ENCODE assay signal across 10 mouse cellular contexts in genomic region chr11:20469368-20469767, GRCm38 (mm10).
A peak's percentile ranks its signal among the peaks of the same experiment; 100 is the strongest.
DNase-seq lines count a peak whose midpoint lies in the region; ATAC-seq and TF ChIP-seq lines count a peak whose summit lies in the region.
"Had no signal": no experiment of that assay in that cellular context is flagged by ENCODE, and none has a peak within 500 bp of the region (broad histone marks: within the 10 kb centered on the region; RNA-seq: fewer than 3 reads in every experiment).

No protein-coding gene starts in this region.

- no peak for TF ChIP-seq EP300 in liver, postnatal 0 days (IDR thresholded peaks at IDR 0.05; ENCODE audit: low read depth)

- no peak for TF ChIP-seq POLR2A in bone marrow, adult 2 months (IDR thresholded peaks at IDR 0.05; ENCODE audit: borderline replicate concordance, control insufficient read depth, low read depth, low read length)

- no peaks in the 10 kb centered on the region for H3K27me3 ChIP-seq in kidney, embryonic 15.5 days
- no peaks in the 10 kb centered on the region for H3K27me3 ChIP-seq in liver, postnatal 0 days (ENCODE audit: insufficient read depth, low read length)
- H3K27me3 ChIP-seq: midbrain, embryonic 12.5 days had no signal

- no peak overlapping the region for H3K9ac ChIP-seq in kidney, embryonic 15.5 days
- no peak overlapping the region for H3K9ac ChIP-seq in liver, postnatal 0 days (replicated peaks)
- H3K9ac ChIP-seq: heart, embryonic 15.5 days; midbrain, embryonic 12.5 days had no signal

- 61% methylated on average over 5 of the region's 5 CpGs for WGBS in bone marrow, adult 2 months
- 9% methylated on average over 5 of the region's 5 CpGs for WGBS in kidney, embryonic 15.5 days
- 31% methylated on average over 5 of the region's 5 CpGs for WGBS in liver, postnatal 0 days (ENCODE audit: insufficient replicate concordance)

- no peaks in the 10 kb centered on the region for H3K9me3 ChIP-seq in kidney, embryonic 15.5 days (replicated peaks)
- H3K9me3 ChIP-seq in liver, postnatal 0 days (ENCODE audit: low read length): no peaks in the 10 kb centered on the region
- H3K9me3 ChIP-seq: heart, embryonic 15.5 days; midbrain, embryonic 12.5 days had no signal

- 0 out of 2 replicates have a peak overlapping the region, but pooled peaks have one; percentile 7 for H3K27ac ChIP-seq in bone marrow, adult 2 months (ENCODE audit: control insufficient read depth, insufficient read depth, low read depth, low read length, poor library complexity)
- H3K27ac ChIP-seq in kidney, embryonic 15.5 days: peak overlapping the region; percentile 49; the same call in 1 of the 2 replicates
- peak overlapping the region; percentile 73 for H3K27ac ChIP-seq in liver, postnatal 0 days (ENCODE audit: low read depth)
- H3K27ac ChIP-seq: heart, embryonic 15.5 days; midbrain, embryonic 12.5 days had no signal

- peaks cover 8% of the 10 kb centered on the region for H3K4me1 ChIP-seq in bone marrow, adult 2 months (ENCODE audit: control insufficient read depth, insufficient read depth, low read length)
- peaks cover 7% of the 10 kb centered on the region for H3K4me1 ChIP-seq in kidney, embryonic 15.5 days
- peaks cover 30% of the 10 kb centered on the region for H3K4me1 ChIP-seq in liver, postnatal 0 days (ENCODE audit: insufficient read depth)
- H3K4me1 ChIP-seq: midbrain, embryonic 12.5 days had no signal

- H3K4me2 ChIP-seq in kidney, embryonic 15.5 days: no peak overlapping the region
- H3K4me2 ChIP-seq in liver, postnatal 0 days (ENCODE audit: low read depth, low read length): peak overlapping the region; percentile 55
- H3K4me2 ChIP-seq: heart, embryonic 15.5 days; midbrain, embryonic 12.5 days had no signal

- H3K36me3 ChIP-seq in kidney, embryonic 15.5 days: no peaks in the 10 kb centered on the region
- no peaks in the 10 kb centered on the region for H3K36me3 ChIP-seq in liver, postnatal 0 days (replicated peaks; ENCODE audit: insufficient read depth, low read length)
- H3K36me3 ChIP-seq: heart, embryonic 15.5 days; midbrain, embryonic 12.5 days had no signal

- peak; percentile 29 for DNase-seq in adrenal gland, adult 2 months
- no peak for DNase-seq in adrenal gland, adult 8-10 months
- DNase-seq in liver, postnatal 0 days: no peak
- no peak for DNase-seq in cerebellum, postnatal 10 days
- no peak for DNase-seq in frontal cortex, postnatal 36 days (ENCODE audit: low spot score in 2 of 2)
- DNase-seq in heart, adult 18-20 months: no peak

- TF ChIP-seq CTCF in bone marrow, adult 2 months (IDR thresholded peaks at IDR 0.05; ENCODE audit: control insufficient read depth, insufficient read depth, low read length): no peak
- no peak for TF ChIP-seq CTCF in liver, postnatal 0 days (IDR thresholded peaks at IDR 0.05; ENCODE audit: low read depth)

- no peak; the same call in 1 of the 2 replicates for ATAC-seq in kidney, embryonic 15.5 days (replicated peaks; ENCODE audit: low FRiP score)
- ATAC-seq in liver, postnatal 0 days: peak; percentile 70

- H3K4me3 ChIP-seq in bone marrow, adult 2 months (replicated peaks; ENCODE audit: control insufficient read depth, low read depth, low read length): no peak overlapping the region
- no peak overlapping the region for H3K4me3 ChIP-seq in kidney, embryonic 15.5 days (replicated peaks)
- H3K4me3 ChIP-seq in liver, postnatal 0 days (ENCODE audit: low read depth, low read length): 0 out of 2 replicates have a peak overlapping the region, but pooled peaks have one; percentile 16
- H3K4me3 ChIP-seq: heart, embryonic 15.5 days; midbrain, embryonic 12.5 days had no signal

Comparison
In these comparisons a context has a peak if more than half of its experiments do, and no peak if none do; other contexts are left out.
1. H3K27ac ChIP-seq: peak in every context shown above with its lines; median percentile 73 in liver, postnatal 0 days; 49 in kidney, embryonic 15.5 days; 7 in bone marrow, adult 2 months.